Mouse (Mus musculus): ENCODE results near the gene Tbc1d16. TPM values are rescaled to one million over a fixed set of nuclear protein-coding genes. Genes with fewer than 3 reads are reported as not detected.
"Not testable (repeated sequence)": the region's sequence is repeated elsewhere in the genome, so short reads cannot be mapped to it uniquely, and the experiment has no call there.

Tbc1d16 gene
- polyA plus RNA-seq, 2 experiments: 16.3 to 29.2 TPM

DNA sequence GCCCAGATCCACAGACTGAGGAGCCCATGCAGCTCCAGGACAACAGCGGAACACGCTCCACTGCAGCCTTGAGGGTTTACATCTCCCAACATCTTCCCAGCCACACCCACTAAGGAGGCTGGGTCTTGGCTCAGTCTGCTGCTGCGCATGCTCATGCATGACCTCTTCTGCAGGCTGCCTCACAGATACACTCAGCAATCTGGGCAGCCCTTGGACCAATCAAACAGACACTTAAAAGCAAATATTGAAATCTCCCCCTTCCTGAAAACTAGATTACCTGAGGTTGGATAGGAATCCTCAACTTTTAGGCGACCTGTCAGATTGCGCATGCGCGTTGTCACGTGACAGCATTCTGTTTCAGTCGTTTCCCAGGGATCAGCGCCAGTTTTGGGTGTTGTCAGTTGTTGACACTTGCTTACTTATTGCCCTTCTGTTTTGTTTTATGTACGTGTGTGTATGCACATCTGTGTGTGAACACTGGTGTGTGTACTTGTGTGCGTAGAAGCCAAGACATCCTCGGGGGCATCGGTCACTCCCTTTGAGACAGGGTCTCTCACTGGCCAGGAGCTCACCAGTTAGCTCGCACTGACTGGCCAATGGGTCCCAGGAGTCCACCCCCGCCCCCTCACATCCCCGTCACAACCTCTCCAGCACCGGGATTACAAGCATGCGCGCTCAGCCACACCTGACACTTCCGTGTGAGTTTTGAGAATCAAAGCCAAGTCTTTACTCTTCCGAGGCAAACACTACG, 30.4 kb upstream of the Tbc1d16 start:
- ATAC-seq (ENCODE audit: low FRiP score, low read depth): peak; percentile 81
- TF ChIP-seq POLR2A (IDR thresholded peaks at IDR 0.05; ENCODE audit: borderline replicate concordance, extremely low read depth, insufficient read depth, insufficient read length): no peak
- peak overlapping the region; percentile 15 for H3K4me3 ChIP-seq (replicated peaks; ENCODE audit: low read length)
- H3K4me1 ChIP-seq (ENCODE audit: control insufficient read depth, insufficient read depth, low read length): no peaks in the 10 kb centered on the region; the same call in 1 of the 2 replicates
- no peaks in the 10 kb centered on the region for H3K27me3 ChIP-seq (ENCODE audit: control insufficient read depth, insufficient read depth, low read length)
- DNase-seq (ENCODE audit: low spot score): peak; percentile 47
- peak overlapping the region; percentile 44 for H3K4me2 ChIP-seq (replicated peaks; ENCODE audit: low read depth, low read length, severe bottlenecking)
- no peak overlapping the region for H3K9ac ChIP-seq (ENCODE audit: low read depth, low read length, severe bottlenecking)
- no peaks in the 10 kb centered on the region for H3K9me3 ChIP-seq (ENCODE audit: control insufficient read depth, low read length)
- WGBS: 68% methylated on average over 23 of the region's 23 CpGs
- 0 out of 2 replicates have a peak overlapping the region, but pooled peaks have one; percentile 33 for H3K27ac ChIP-seq (replicated peaks; ENCODE audit: low read depth, low read length)
- no peaks in the 10 kb centered on the region for H3K36me3 ChIP-seq (ENCODE audit: control insufficient read depth, insufficient read depth, low read length)

DNA sequence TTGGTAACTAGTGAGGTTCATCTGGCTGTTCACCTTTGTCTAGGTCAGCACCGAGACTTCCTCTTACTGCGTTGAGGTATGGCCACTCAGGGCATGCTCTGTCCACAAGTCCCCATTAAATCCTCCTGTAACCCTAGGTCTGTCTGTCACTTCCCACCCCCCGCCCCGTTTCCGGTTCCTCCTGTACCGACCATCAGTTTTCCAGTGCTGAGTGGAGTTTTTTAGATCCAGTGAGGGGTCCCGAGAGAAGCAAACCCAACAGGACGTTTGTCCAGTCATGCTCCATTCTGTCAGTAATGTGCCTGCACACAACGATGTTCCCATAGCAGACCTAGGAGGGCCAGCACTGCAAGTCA, 29.9 kb upstream of the Tbc1d16 start:
- Histone ChIP-seq H3K27me3 (ENCODE audit: control insufficient read depth, insufficient read depth, low read length) (no peaks in the 10 kb centered on the region), H3K4me1 (ENCODE audit: control insufficient read depth, insufficient read depth, low read length) (no peaks in the 10 kb centered on the region; the same call in 1 of the 2 replicates), H3K27ac (replicated peaks; ENCODE audit: low read depth, low read length) (0 out of 2 replicates have a peak overlapping the region, but pooled peaks have one; percentile 33), H3K9ac (ENCODE audit: low read depth, low read length, severe bottlenecking) (no peak overlapping the region), H3K4me2 (replicated peaks; ENCODE audit: low read depth, low read length, severe bottlenecking) (peak overlapping the region; percentile 44), H3K9me3 (ENCODE audit: control insufficient read depth, low read length) (no peaks in the 10 kb centered on the region), H3K4me3 (replicated peaks; ENCODE audit: low read length) (peak overlapping the region; percentile 15), H3K36me3 (ENCODE audit: control insufficient read depth, insufficient read depth, low read length) (no peaks in the 10 kb centered on the region)
- 0 out of 2 replicates have a peak, but pooled peaks have one; percentile 3 for ATAC-seq (ENCODE audit: low FRiP score, low read depth)
- TF ChIP-seq POLR2A (IDR thresholded peaks at IDR 0.05; ENCODE audit: borderline replicate concordance, extremely low read depth, insufficient read depth, insufficient read length): no peak
- 56% methylated on average over 9 of the region's 9 CpGs for WGBS
- DNase-seq (ENCODE audit: low spot score): no peak

DNA sequence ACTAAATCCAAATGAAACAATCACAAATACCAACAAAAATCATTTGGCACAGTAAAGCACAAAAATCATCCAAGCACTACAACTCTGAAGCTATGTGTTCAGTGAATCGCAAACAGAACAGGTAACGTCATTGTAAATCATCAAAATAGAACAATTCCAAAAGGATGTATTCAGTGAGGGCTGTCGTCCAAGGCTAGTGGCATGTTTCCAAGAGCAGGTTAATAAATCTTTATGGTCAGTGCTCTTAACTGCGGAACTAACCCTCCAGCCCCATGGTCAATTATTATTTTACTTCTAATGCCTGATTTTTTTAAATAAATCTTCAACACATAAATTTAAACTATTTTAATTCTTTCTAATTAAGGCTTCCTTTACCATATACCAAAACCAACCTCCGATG, 28.3 kb upstream of the Tbc1d16 start:
- not testable (repeated sequence) for H3K4me3 ChIP-seq (replicated peaks; ENCODE audit: low read length)
- peak; percentile 47 for DNase-seq (ENCODE audit: low spot score)

DNA sequence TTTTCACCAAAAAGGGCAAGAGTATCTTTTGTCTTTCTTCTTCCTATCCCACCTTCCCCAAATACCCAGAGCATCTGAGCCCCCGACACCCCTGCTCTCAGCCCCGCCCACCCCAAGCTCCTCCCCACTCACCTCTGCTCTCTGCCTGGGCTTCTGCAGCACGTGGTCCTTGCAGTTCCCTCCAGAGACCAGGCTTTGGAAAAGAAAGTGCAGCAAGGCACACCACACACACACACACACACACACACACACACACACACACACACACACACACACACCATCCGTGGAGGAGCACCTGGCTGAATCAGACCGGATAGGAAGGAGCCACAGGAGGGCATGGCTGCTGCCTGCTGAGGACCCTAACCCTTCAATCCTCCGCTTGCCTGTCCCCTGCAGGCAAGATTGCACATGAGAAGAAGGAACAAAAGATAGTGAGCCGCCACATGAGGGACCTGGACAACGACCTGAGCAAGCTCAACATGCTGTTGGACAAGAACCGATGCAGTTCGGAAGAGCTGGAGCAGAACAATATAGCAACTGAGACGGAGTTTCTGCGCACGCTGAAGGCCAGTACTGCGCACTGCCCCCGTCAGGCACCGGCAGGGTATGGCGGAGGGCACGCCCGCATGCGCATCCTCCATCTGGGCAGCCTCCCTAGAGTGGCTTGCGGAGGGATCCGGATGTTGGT, 24.7 kb upstream of the Tbc1d16 start:
- no peak for TF ChIP-seq POLR2A (IDR thresholded peaks at IDR 0.05; ENCODE audit: borderline replicate concordance, extremely low read depth, insufficient read depth, insufficient read length)
- ATAC-seq (ENCODE audit: low FRiP score, low read depth) (peak; percentile 45; the same call in 1 of the 2 replicates), DNase-seq (ENCODE audit: low spot score) (peak; percentile 41)
- peak overlapping the region; percentile 43 for H3K4me2 ChIP-seq (replicated peaks; ENCODE audit: low read depth, low read length, severe bottlenecking)
- H3K36me3 ChIP-seq (ENCODE audit: control insufficient read depth, insufficient read depth, low read length): no peaks in the 10 kb centered on the region
- 7% methylated on average over 20 of the region's 22 CpGs for WGBS
- H3K27ac ChIP-seq (replicated peaks; ENCODE audit: low read depth, low read length): no peak overlapping the region
- peak overlapping the region; percentile 15 for H3K4me3 ChIP-seq (replicated peaks; ENCODE audit: low read length)
- H3K9ac ChIP-seq (ENCODE audit: low read depth, low read length, severe bottlenecking): peak overlapping the region; percentile 16; the same call in 1 of the 2 replicates
- peaks cover 15% of the 10 kb centered on the region for H3K4me1 ChIP-seq (ENCODE audit: control insufficient read depth, insufficient read depth, low read length)
- H3K9me3 ChIP-seq (ENCODE audit: control insufficient read depth, low read length): no peaks in the 10 kb centered on the region
- H3K27me3 ChIP-seq (ENCODE audit: control insufficient read depth, insufficient read depth, low read length): no peaks in the 10 kb centered on the region

More for the DNA sequence above, 28.3 kb upstream of the Tbc1d16 start:
- H3K4me1 ChIP-seq (ENCODE audit: control insufficient read depth, insufficient read depth, low read length); H3K36me3 ChIP-seq (ENCODE audit: control insufficient read depth, insufficient read depth, low read length); H3K27ac ChIP-seq (replicated peaks; ENCODE audit: low read depth, low read length); ATAC-seq (ENCODE audit: low FRiP score, low read depth); H3K9me3 ChIP-seq (ENCODE audit: control insufficient read depth, low read length); H3K27me3 ChIP-seq (ENCODE audit: control insufficient read depth, insufficient read depth, low read length); H3K9ac ChIP-seq (ENCODE audit: low read depth, low read length, severe bottlenecking); H3K4me2 ChIP-seq (replicated peaks; ENCODE audit: low read depth, low read length, severe bottlenecking): not testable (repeated sequence)
- 49% methylated on average over 5 of the region's 5 CpGs for whole genome bisulfite sequencing

DNA sequence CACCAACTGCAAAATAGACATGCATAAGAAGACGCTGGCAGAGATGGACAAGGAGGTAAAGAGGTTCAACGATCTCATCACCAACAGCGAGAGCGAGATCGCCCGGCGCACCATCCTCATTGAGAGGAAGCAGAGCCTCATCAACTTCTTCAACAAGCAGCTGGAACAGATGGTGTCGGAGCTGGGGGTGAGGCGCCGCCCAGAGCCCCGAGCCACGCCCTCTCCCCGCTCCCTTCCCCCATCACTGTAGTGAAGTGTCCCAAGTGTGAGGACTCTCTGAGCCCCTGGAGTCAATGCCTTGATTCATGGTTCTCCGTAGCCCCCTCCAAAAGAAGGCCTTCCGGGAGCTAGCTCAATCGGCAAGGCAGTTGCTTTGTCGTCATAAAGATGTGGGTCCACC, 22.7 kb upstream of the Tbc1d16 start:
- H3K4me2 ChIP-seq (replicated peaks; ENCODE audit: low read depth, low read length, severe bottlenecking): no peak overlapping the region
- ATAC-seq (ENCODE audit: low FRiP score, low read depth) (no peak), DNase-seq (ENCODE audit: low spot score) (no peak)
- peaks cover 15% of the 10 kb centered on the region for H3K4me1 ChIP-seq (ENCODE audit: control insufficient read depth, insufficient read depth, low read length)
- 44% methylated on average over 17 of the region's 17 CpGs for WGBS
- H3K9ac ChIP-seq (ENCODE audit: low read depth, low read length, severe bottlenecking): no peak overlapping the region
- no peaks in the 10 kb centered on the region for H3K27me3 ChIP-seq (ENCODE audit: control insufficient read depth, insufficient read depth, low read length)
- H3K36me3 ChIP-seq (ENCODE audit: control insufficient read depth, insufficient read depth, low read length): no peaks in the 10 kb centered on the region
- no peak for TF ChIP-seq POLR2A (IDR thresholded peaks at IDR 0.05; ENCODE audit: borderline replicate concordance, extremely low read depth, insufficient read depth, insufficient read length)
- no peak overlapping the region for H3K4me3 ChIP-seq (replicated peaks; ENCODE audit: low read length)
- no peak overlapping the region for H3K27ac ChIP-seq (replicated peaks; ENCODE audit: low read depth, low read length)
- no peaks in the 10 kb centered on the region for H3K9me3 ChIP-seq (ENCODE audit: control insufficient read depth, low read length)

Measured in limb, embryonic 14.5 days (tissue).